Mouse (Mus musculus): ENCODE data around the gene Cwc25.

GRCm38 (mm10) chr11:97813746-97814515 is 47.6 kb upstream of the Cwc25 start:
- TF ChIP-seq CTCF (IDR thresholded peaks at IDR 0.05), result no peak
- no peak for TF ChIP-seq EP300 (IDR thresholded peaks at IDR 0.05)
